Mouse (Mus musculus) cerebellum, adult 11 months (tissue): Measurements from ENCODE around the gene Trim29.

ENCODE experiments used
- DNase-seq: peaks from one replicate; pipeline ENCODE4 v3.0.0; 2022

Trim29 gene

GRCm38 (mm10) chr9:43315320-43315950 is 4.8 kb downstream of the Trim29 start:
- DNase-seq = no peak

- DNase-seq = no peak
Observed at GRCm38 (mm10) chr9:43316466-43316865, 5.8 kb downstream of the Trim29 start.

GRCm38 (mm10) chr9:43318661-43319060 is 8.0 kb downstream of the Trim29 start:
- no peak for DNase-seq

GRCm38 (mm10) chr9:43321951-43322350 is 11.3 kb downstream of the Trim29 start:
- no peak for DNase-seq

- no peak for DNase-seq
Observed at GRCm38 (mm10) chr9:43322666-43323065, 12.0 kb downstream of the Trim29 start.

- no peak for DNase-seq
Observed at GRCm38 (mm10) chr9:43325486-43325885, 14.8 kb downstream of the Trim29 start.

- no peak for DNase-seq
Observed at GRCm38 (mm10) chr9:43326015-43326631, 15.5 kb downstream of the Trim29 start.

- DNase-seq = no peak
Observed at GRCm38 (mm10) chr9:43327182-43328129, 16.8 kb downstream of the Trim29 start.

- DNase-seq = peak; percentile 34
Observed at GRCm38 (mm10) chr9:43330426-43330825, 19.8 kb downstream of the Trim29 start.

- peak; percentile 72 for DNase-seq
Observed at GRCm38 (mm10) chr9:43331476-43332471, 21.1 kb downstream of the Trim29 start.

GRCm38 (mm10) chr9:43334476-43334875 is 23.8 kb downstream of the Trim29 start:
- no peak for DNase-seq

- no peak for DNase-seq
Observed at GRCm38 (mm10) chr9:43337636-43338035, 27.0 kb downstream of the Trim29 start.

- DNase-seq = no peak
Observed at GRCm38 (mm10) chr9:43338067-43338466, 27.4 kb downstream of the Trim29 start.

- peak; percentile 52 for DNase-seq
Observed at GRCm38 (mm10) chr9:43339614-43340020, 29.0 kb downstream of the Trim29 start.

- no peak for DNase-seq
Observed at GRCm38 (mm10) chr9:43350089-43350488, 39.4 kb downstream of the Trim29 start.

GRCm38 (mm10) chr9:43351015-43351414 is 40.4 kb downstream of the Trim29 start:
- no peak for DNase-seq

GRCm38 (mm10) chr9:43357011-43357410 is 46.4 kb downstream of the Trim29 start:
- no peak for DNase-seq

- no peak for DNase-seq
Observed at GRCm38 (mm10) chr9:43358591-43359323, 48.1 kb downstream of the Trim29 start.

- no peak for DNase-seq
Observed at GRCm38 (mm10) chr9:43368781-43369180, 58.1 kb downstream of the Trim29 start.

- no peak for DNase-seq
Observed at GRCm38 (mm10) chr9:43383871-43384270, 73.2 kb downstream of the Trim29 start.

- DNase-seq = no peak
Observed at GRCm38 (mm10) chr9:43384400-43384799, 73.8 kb downstream of the Trim29 start.
